Mouse (Mus musculus): ENCODE results near the gene Skint3. TPM values are rescaled to one million over a fixed set of nuclear protein-coding genes. Genes with fewer than 3 reads are reported as not detected.

Skint3 gene
- polyA plus RNA-seq, 1 experiment from 2014 or later: not detected

Other genes starting within 250 kb of the Skint3 start
- not detected in 2 replicates for gene Skint1, start 226.0 kb upstream of the Skint3 start, polyA plus RNA-seq (2015; fragmentation: Nextera tagmentation; extraction: Ambion mirVana)
- not detected in 2 replicates for gene Skint4, start 160.2 kb upstream of the Skint3 start, polyA plus RNA-seq (2015; fragmentation: Nextera tagmentation; extraction: Ambion mirVana)
- gene Skint9, start 201.7 kb downstream of the Skint3 start, polyA plus RNA-seq (2015; fragmentation: Nextera tagmentation; extraction: Ambion mirVana): not detected in 2 replicates